Mouse (Mus musculus) adrenal gland, postnatal 10 days (tissue): ENCODE results near the gene Hltf. TPM values are rescaled to one million over a fixed set of nuclear protein-coding genes. Genes with fewer than 3 reads are reported as not detected.
"Not testable (repeated sequence)": the region's sequence is repeated elsewhere in the genome, so short reads cannot be mapped to it uniquely, and the experiment has no call there.

ENCODE experiments used
- DNase-seq: peaks from one replicate; pipeline ENCODE4 v3.0.0; 2021; ENCODE audit warnings: mixed read lengths
- total RNA-seq, 2 experiments: library from RNA; stranded (reverse); gene quantifications; 2 replicates each; pipeline ENCODE4 v1.2.3; 2021

Hltf gene
- total RNA-seq, 2 experiments from 2014 or later: 16.1 to 24.6 TPM

DNA sequence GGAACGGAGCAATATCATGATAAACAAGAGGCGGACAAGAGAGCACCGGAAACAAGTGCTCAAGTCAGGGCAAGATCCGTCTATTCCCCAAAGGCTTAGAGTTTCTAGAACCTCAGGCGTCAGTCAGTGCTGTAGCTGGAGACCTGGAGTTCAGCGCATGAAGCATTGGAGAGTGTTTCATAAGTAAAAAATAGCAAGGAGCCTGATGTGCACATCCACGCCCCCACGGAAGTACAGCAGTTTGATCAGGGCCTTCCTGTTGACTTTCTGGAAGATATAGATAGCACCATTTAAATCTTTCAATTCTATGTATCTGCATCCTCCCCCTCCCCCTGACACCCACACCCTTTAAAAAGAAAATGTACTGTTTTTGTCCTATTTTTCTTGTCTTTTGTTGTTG is 46.7 kb downstream of the Hltf start:
- no peak for DNase-seq

DNA sequence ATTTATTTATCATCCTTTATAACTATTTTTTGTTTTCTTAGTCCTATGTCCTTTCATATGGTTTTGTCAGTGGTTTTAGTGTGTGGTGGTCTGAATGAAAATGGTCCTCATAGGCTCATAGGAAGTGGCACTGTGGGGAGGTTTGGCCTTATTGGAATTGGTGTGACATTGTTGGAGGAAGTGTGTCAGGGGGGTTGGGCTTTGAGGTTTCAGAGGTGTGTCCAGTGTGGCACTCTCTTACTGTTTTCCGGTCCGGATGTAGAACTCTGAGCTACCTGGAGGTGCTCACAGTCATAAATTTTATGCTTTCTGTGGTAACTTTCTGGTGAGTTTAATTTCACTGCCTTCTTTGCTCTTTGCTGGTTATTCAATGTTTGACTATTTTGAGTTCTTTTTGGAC is 47.2 kb downstream of the Hltf start:
- DNase-seq: no peak

DNA sequence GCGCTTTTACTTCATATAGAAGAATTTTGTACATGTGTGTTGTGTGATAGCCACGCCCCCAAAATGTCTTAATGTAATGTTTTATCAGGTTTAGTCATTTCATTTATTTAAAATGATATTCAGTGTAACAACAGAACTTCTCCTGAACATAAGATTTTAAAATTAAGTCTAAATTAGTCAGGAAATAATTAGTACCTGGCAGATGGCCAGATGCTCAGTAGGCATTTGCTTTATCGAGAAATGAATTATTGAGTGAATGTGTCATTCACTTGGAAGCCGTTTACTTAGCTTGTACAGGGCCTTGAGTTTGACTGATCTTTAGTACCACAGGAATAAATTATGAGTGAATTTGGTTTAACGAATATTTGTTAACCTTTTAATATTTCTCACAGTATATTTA is 51.3 kb downstream of the Hltf start:
- no peak for DNase-seq

DNA sequence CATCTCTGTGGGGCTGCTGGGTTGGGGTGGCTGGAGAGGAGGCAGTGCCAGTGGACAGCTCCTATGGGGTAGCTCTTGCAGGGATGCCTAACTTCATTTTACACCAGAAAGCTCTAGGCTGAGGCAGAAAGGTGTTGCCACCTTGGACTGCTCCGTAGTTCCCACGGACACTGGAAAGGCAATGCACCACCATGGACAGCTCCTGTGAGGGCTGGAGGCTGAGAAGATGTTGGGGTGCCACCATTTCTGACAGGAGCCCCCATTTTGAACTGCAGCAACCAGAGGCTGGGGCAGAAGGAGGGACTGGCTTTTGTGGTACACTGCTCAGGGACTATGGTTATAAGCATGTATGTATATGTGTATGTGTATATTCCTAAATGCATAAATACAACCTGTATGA is 54.3 kb downstream of the Hltf start:
- no peak for DNase-seq

DNA sequence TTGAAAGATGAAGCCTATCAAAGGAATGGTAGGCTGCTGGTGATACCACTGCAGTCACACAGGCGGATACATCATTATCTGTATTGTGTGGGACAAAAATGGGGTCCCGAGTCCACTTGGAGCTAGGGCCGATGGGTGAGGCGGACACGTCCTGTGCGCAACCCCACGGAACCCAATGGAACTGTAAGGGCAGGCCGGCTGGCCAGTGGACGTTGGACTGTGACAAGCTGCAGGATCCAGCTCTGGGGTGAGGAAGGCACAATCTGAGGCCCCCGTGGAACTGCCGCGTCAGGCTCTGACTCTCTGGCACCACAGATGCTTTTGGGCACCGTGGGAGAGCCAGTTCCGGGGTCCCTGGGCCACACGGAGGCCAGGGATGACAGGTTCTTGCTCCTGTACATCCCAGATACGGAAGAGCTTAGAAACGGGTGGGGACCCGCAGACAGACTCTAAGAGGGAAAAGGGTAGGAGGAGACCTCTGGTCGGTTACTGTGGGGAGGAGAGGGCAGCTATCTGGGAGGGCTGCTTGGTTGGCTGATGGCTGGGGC is 61.5 kb downstream of the Hltf start:
- DNase-seq: no peak

DNA sequence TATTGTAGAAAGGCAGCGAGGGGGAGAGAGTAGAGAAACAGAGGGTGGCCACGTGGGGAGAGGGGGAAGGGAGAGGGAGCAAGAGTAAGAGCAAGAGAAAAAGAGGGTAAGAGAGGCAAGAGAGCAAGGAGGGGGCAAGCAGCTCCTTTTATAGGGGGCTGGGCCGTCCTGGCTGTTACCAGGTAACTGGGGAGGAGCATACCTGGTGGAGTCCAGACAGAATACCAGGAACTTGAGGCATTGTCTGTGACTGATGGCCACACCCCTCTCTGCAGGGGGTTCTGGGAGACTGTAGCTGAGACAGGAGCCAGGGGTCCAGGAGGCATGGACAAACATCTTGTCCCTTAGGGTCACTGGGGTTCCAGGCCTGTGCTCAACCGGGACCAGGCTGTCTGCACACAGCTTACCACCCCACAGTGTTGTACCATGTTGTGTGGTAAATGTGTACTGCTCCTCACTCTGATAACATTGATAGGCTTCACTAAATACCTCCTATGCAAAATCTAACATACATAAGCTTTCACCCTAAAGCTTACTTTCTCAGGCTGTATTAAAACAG is 62.2 kb downstream of the Hltf start:
- DNase-seq: no peak

DNA sequence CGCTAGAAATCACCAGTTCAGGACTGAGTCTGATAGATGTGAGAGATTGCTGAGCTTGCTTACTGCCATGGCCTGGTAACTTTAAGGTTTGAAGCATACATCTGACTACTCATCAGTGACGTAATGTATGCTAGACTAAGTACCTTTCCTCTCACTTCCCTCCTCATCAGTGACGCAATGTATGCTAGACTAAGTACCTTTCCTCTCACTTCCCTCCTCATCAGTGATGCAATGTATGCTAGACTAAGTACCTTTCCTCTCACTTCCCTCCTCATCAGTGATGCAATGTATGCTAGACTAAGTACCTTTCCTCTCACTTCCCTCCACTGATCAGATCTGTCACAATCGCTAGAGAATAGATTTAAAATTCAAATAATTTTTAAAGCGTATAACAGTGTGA is 64.0 kb downstream of the Hltf start:
- not testable (repeated sequence) for DNase-seq

DNA sequence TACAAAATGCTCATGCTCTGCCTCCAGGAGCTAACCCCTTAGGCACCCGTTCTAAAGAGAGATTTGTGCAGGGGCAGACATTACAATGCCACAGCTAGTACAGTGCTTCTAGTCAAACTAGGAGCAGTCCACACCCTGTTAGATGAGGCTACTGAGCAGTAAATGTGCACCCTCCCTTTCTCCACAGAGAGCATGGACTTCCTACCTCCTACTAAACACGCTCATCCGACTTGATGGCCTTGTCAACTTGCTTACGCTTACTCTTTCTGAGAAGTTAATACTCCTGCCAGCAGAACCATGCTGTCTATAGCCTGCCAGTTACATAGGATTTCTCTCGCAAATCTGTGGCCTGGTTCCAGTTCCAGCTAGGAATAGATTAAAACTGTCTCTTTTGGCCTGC is 68.0 kb downstream of the Hltf start:
- no peak for DNase-seq

DNA sequence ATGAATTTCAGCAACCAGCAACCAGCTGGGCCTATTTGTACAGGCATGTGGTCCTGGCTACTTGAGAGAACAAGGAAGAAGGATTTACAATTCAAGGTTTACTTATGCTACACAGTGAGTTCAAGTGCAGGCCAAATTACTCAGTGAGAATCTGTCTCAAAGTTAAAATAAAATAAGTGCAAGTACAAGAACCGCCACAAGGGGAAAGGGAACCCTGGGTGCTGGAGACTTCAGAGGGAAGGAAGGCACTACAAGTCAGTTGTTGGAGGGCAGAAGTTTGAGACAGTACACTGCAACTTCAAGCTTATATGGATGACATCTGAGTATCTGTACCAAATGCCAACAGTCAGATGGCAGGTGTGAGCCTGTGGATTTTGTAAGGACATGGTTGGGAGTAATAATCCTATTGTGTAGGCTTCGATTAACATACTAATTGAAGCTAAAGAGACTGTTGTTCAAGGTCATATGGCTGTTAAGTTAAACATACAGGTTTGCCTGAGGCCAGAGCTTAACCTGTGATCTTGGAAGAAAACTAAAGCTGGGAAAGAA is 69.5 kb downstream of the Hltf start:
- DNase-seq: no peak

DNA sequence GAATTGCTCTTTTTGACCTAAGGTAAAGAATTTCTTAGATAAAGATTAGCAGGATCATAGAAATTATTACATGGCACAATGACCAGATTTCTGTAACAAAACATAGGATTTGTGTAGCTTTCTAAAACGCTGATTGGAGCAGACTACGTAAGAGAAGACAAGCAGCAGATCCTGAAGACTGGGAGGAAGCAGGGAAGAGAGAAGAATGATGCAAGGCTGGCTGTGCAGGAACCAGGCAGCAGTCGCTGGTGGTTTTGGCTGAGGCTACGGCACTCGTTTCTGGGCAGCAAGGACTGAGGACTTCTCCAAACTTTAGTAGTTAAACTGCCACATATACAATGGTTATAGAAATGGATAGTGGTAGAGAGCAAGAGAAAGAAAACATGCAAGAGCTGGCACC is 71.9 kb downstream of the Hltf start:
- no peak for DNase-seq

DNA sequence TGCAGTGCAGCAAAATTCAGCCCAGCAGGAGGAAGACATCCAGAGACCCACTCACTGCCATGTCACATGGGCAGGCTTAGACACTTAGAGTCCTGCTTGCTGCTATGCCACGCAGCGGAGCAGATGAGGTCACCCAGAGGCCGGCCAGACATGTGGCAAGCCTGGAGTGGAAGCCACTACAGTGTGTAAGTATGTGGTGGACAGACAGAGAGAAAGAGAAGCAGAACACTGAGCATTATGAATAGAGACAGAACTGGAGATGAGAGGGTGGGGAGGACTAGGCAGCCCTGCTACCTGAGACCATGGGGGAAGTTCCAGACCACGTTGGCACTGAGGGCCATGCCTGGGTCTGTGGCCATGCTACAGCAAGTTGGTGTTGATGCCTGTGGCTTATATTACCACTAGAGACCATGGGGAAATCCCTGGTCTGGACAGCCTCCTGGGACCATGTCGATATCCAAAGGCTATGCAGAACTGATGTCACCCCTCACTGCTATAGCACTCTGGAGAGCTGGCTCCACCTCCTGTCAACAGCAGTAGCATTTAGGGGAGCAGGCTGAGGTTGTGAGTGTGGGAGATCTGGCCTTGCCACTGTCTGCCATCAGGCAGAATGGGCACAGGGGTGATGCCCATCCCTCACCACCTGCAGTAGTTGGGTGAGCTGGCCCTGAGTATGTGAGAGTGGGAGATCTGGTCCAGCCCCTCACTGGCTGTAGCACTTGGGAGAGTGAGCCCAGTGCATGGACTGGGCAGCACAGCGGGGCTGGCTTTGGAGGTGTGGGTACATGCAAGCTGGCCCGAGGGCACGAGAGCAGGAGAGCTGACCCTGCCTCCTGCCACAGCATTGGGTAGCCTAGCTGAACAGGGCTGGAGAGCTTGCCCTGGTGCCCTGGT is 73.1 kb downstream of the Hltf start:
- no peak for DNase-seq

DNA sequence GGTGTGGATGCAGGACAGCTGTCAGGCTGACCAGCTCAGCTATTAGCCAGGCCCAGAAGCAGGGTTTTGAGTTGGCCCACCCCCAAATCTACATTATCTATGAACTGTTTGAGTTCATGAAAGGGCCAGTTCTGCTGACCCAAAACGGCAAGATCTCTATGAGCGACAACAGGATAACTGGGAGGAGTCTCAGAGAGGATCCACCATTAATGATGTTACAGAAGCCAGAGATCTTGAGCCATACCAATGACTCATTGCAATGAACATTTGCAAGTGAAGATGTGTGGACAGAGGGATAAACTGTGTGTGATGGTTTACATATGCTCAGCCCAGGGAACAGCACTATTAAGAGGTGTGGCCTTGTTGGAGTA is 73.7 kb downstream of the Hltf start:
- DNase-seq: no peak

DNA sequence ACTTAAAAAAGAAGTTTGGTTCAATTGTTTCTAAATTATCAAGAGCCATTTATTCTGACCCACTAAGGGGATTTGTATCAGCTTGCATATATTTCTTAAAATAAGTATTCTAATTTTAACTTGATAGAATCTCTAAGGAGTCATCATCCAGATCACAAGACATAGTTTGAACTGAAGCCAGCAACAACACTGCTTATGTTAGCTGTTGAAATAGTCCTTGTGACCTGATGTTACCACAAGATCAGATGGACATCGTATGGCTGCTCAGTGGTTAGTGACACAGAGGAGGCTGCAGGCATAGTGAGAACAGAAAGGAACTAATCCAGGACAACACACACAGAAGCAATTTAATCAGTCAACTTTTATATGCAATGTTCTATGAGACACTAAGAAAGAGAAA is 75.1 kb downstream of the Hltf start:
- DNase-seq: no peak

DNA sequence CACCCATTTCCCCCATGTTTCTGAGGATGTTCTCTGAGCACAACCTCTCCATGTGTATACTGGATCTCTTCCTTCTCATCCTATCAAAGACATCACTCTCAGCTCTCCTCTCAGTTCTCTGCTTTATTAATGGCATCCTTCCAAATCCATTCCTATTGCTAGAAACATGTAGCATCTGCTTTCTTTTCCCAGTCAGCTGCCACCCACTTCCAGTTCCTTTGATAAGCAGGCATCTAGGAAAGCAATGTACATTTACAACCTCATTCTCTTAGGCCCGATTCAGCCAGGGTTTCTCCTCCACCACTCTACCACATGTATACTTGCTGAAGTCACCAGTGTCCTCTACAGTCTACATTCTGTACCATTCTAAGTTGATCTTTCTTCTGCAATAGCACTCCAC is 76.1 kb downstream of the Hltf start:
- DNase-seq: no peak

DNA sequence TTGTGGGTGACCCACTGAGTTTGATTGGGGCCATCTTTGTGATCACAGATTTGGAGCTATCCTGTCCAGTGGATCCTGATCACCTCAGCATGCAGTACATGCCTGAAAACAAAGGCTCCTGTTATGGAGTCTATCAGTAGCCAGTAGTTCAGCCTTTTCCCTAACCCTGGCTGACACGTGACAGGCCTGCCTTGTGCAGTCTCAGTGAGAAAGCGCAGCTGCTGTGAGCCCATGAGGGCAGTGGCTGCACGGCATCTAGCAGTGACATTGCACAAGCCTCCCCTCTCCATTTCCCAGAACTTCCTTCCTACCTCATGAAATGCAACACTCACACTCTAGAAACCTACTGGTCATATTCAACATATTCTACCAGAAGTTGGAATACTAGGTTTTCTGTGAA is 76.9 kb downstream of the Hltf start:
- DNase-seq: no peak

DNA sequence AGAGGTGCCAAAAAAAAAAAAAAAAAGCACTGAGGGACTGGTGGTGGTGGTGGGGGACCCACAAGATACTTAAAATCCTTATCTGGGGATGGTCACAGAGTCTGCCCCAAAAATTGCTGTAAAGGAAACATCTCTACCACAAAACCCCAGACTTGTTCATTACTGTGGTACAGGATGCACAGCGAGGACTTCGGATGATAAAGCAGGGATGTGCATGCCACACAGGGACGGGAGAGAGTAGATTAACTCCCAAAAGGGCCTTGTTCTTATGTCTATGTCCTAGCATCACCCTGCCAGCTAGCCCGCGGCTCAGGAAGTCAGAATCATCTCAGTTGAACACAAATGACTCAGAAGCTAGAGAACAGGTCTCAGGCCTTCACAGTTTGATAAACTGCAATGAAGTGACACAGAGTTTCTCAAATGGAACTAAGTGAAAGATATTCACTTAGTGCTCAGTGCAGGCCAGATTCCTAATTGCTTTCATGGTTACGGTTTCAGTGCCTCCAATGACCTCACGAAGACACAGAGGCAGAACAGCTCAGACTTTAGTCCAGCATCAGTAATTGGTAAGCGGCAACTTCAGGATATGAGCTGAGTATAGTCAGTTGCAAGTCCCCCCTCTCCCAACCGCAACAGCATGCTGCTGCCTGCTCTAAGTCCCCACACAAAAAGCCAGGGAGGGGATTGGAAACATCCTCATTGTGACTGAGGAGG is 79.4 kb downstream of the Hltf start:
- DNase-seq: no peak

DNA sequence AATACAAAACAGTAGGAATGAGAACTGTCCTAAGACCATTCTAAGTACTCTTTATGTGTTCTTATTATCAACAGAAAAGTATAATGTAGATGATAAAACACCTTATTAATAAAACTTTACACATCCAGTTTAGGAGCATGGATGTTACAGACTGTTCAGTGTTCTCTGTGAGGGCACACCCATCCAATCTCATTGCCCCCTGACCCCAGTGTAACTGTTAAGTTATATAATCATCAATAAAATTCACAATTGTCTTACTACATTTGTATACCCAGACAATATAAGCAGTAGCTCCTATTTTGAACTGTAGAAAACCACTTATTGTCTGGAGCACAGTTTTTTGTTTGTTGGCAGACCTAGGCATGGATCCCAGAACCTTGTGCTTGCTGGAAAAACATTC is 83.6 kb downstream of the Hltf start:
- DNase-seq: no peak

DNA sequence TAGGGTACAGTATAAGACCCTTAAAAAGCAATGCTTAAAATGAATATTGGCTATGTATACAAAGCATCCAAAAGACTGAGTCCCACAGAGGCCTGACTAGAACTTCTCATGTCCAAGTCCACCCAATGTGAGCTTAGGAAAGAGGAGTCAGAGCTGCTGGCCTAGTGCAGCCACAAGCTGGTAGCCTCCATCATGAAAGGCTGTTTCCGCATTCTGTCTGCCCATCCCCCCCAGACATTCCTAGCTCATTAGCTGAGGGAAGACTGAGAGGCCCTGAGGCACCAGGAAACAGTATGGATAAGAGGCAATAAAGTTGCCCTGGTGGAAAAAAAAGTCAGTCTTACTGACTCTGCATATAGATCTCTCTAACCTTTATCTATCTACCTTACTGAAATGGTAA is 84.1 kb downstream of the Hltf start:
- DNase-seq: no peak

DNA sequence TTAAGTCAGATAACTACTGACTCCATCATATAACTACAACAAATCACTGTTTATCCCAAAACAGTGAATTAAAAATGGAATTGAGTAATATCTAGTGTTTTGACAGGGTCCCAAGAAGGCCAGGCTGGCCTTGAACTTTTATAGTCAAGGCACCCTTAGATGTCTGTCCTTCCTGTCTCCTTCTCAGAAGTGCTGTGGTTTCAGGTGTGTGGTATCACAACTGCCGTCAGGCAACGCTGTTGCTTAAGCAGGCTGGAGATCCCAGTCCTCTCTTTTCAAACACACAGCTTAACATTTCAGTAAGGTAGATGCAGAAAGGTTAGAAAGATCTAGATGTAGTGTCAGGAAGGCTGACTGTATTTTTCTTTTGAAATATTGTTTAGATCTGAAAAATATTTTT is 84.5 kb downstream of the Hltf start:
- no peak for DNase-seq

DNA sequence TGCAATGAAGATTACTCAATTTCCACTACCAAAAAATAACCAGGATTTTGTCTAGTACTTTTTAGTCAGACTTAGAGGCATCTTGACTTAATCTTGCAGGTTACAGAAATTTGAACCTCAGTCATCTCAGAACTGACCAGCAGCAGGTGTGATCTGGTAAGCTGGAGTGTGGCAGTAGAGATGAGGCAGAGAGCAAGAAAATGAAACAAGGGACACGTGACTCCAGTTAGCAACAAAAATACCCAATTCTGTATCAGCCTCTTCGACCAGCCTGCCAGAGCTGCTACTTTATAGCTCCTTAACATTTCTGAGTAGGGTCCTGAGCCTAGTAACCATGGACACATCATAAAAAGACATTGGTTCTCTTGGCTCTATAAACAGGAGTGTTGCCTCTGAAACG is 85.0 kb downstream of the Hltf start:
- DNase-seq: no peak

DNA sequence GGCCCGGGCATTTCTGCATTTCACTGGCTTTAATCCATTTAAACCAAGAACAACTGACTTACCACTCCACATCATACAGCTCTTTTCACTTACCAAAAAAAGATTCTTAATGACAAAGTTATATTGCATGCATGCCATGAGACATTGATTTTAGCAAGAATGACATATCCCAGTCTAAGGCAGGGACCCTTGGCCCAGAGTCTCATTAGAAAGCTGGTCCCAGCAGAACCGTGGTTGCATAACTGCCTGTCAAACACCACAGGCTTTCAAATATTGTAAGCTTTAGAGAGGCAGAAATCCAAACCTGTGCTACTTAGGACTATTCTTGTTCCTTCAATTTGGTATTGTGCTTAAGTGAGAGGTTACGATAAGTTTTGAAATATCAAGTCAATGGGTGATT is 86.1 kb downstream of the Hltf start:
- no peak for DNase-seq

DNA sequence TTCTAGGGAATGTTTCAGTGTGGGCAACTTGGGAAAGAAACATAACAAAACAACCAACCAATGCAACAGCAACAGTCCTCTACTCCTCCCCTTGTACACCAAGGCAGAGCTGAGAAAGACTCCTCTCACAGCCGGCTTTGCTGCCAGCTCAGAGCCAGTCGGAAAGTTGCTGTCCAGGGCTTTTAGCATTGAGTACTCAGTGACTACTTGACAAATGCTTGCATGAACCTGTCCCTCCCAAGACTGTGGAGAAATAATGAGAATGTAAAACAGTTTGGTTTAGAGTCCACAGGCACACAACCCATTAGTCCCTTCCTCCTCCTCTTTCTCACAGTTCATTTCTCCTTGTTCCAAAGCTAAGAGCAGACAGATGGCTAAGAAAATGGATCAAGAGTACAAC is 86.8 kb downstream of the Hltf start:
- no peak for DNase-seq

DNA sequence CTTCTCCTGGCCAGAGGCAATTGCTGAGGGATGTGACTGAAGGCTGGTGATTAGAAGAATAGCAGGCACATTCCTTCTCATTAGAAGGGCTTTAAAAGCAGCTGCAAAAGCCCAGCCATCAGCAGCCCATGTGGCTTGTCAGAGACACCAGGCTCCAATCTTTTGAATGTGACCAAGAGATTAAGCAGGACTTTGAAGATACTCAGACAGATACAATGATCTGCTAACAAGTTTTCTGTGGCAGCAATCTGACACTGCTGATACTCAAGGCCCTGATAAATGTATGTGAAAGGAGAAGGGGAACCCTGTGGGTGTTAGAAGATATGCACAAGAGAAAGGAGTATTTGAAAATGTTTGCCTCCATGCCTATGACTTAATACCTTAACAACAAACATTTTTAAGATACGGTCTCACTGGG is 88.1 kb downstream of the Hltf start:
- DNase-seq: no peak
